Mouse (Mus musculus): ENCODE measurements around the gene Acad11.

DNA sequence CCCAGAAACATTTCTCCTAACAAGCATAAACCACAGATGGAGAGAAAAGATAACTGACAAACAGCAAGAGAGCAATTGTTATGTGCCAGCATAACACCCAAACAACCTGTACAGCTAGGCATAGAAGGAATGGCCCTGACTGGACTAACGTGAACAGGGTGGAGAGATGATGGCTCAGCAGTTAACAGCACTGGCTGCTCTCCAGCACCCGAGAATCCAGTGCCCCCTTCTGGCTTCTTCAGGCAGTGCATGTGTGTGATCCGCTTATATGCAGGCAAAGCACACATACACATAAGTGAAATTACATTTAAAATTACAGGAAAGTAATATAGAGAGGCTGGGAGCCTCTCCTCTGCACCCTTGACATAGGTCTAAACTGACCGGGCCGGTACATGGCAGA lies 16.2 kb downstream of the Acad11 start:
- TF ChIP-seq POLR2A (IDR thresholded peaks at IDR 0.05; ENCODE audit: control insufficient read depth, low read depth, low read length) (no peak), CTCF (IDR thresholded peaks at IDR 0.05; ENCODE audit: control insufficient read depth, insufficient read depth, insufficient replicate concordance, low read depth, low read length) (peak; percentile 49; the same call in 1 of the 2 replicates)
